Mouse (Mus musculus): ENCODE measurements around the gene Spg7. TPM values are rescaled to one million over a fixed set of nuclear protein-coding genes. Genes with fewer than 3 reads are reported as not detected.
"Not testable (repeated sequence)": the region's sequence is repeated elsewhere in the genome, so short reads cannot be mapped to it uniquely, and the experiment has no call there.

The Spg7 gene
- total RNA-seq, 4 experiments from 2014 or later, result 74.1 to 81.0 (median 77.4) TPM

DNA sequence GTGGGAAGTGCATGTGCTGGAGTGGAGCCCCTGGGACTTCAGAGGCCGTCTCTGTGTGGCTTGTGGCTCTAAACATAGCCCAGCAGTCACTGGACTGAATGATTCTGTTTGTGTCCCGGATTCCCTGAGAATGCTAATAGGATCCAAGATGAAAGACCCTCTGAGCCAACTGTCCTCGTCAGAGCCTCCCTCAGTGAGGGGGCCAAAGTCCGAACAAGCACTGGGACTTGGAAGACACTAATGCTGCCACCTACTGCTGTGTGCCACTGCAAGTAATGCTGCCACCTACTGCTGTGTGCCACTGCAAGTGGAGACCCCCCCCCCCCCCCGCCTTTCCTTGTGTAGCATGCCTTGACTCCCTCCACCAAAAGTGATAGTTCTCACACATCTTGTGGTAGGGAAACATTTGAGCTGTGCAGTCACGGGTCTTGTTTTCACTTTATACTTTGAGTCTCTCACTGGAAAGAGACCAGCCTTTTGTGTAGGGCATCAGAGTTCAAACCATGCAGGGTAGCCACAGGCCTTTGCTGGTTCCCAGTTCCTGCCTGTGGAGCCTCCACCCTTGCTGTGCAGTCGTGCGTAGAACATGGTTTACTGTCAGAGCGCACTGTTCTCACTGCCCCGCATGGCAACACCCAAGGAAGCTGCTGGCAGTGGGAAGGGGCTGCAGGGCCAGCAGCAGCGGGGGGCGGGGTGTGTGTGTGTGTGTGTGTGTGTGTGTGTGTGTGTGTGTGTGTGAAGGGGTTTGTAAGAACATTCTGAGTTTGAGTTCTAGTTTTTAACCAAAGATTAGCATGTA is 35.2 kb downstream of the Spg7 start:
- no peak for DNase-seq (ENCODE audit: low spot score in 2 of 2)

DNA sequence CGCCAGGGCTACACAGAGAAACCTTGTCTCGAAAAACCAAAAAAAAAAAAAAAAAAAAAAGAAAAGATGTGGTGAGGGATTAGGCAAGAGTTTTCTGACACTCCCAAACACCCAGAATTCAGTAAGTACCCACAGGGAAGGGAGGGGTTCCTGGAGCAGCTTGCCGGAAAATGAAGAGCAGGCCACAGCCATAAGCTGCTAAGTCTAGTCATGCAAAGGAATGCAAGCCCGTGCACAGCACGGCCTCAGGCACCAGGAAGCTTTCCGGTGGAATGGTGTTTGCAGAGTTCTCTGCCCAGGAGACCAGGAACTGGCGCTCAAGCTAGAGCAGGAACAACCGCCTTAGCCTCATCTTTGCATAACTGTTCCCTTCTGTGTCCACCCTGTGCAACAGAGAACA is 37.5 kb downstream of the Spg7 start:
- no peak for DNase-seq (ENCODE audit: low spot score in 2 of 2)

DNA sequence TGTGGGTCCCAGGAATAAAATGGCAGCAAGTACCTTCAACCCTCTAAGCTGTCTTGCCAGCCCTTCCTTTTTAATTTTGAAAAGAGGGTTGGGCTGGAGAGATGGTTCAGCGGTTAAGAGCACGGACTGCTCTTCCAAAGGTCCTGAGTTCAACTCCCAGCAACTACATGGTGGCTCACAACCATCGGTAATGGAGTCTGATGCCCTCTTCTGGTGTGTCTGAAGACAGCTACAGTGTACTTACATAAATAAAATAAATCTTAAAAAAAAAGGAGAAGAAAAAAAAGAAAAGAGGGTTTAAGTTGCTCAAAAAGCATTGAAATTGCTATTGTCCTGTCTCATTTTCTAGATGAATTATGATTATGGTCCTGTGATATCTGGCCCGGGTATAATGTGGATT is 38.5 kb downstream of the Spg7 start:
- DNase-seq (ENCODE audit: low spot score in 2 of 2), result no peak

DNA sequence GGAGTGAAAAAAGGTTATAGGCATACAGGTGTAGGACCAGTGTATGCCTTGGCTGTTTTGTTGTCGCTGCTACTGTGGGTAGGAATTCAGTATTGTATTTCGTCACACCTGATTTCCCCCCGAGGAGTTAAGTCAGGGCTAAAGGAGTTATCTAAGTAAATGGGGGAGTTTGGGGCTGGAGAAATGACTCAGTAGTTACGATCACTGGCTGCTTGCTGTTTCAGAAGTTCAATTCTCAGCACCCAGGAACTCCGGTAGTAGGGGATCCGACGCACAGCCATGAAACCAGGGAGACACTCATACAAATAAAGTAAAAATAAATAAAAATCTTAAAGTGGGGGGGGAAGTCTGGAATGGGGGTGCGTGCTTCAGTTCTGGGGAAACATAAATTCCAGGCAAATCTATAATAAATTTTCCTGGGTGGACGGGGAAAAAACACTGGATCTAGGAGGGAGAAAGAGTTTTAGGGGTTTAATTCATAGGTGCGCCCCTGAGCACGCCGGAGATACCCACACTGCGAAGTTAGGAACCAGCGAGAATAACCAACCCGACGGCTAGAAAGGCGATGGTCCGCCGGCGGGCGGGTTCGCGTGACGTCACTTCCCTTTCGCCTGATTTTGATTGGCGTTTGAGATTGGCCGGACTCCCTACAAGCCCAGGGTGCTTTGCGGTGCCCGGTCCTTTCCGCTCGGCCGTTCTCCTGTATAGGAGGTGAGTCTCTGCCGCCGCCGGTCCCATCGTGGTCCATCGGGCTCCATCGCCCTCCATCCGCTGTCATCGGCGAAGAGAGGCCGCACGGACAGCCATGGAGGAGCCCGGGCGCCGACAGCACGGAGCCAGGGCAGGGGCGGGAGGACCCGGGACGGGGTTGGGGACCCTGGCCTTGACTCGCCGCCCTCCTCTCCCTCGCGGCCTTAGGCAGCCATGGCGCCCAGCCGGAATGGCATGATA is 39.3 kb downstream of the Spg7 start, which contains the start of gene Rpl13:
Gene Rpl13, plus strand, starts transcription at position 616 of the 951 bp plus-strand sequence.
- DNase-seq (ENCODE audit: low spot score in 2 of 2), result peak; percentile 94 to 95

DNA sequence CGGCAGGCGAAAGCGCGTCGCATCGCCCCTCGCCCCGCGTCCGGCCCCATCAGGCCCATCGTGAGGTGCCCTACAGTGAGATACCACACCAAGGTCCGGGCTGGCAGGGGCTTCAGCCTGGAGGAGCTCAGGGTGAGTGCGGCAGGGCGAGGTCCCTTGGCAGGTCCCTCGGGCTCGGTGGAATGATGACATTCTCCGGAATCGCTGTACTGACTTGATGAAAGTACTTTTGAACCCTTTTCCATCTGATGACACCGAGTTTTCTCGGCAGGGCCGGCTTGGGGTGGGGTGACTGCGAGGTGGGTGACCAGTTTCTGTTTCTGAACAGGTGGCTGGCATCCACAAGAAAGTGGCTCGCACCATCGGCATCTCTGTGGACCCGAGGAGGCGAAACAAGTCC is 40.1 kb downstream of the Spg7 start:
- DNase-seq (ENCODE audit: low spot score in 2 of 2), result not testable (repeated sequence)

DNA sequence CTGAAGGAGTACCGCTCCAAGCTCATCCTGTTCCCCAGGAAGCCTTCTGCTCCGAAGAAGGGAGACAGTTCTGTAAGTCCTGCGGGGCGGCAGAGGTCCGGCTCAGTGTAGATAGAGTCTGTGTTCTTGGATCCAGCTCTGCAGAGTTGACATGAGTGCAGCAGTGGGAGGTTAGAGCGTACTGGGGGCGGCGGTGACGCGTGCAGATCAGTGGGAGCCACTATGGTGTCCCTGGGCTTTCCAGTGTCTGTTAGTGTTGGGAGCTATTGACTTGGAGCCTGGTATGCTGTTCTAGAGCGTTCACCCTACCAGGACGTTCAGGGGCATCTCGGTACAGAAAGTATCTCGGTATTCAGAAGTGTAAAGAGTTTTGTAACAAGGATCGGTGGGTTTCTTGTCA is 40.5 kb downstream of the Spg7 start:
- DNase-seq (ENCODE audit: low spot score in 2 of 2), result no peak

DNA sequence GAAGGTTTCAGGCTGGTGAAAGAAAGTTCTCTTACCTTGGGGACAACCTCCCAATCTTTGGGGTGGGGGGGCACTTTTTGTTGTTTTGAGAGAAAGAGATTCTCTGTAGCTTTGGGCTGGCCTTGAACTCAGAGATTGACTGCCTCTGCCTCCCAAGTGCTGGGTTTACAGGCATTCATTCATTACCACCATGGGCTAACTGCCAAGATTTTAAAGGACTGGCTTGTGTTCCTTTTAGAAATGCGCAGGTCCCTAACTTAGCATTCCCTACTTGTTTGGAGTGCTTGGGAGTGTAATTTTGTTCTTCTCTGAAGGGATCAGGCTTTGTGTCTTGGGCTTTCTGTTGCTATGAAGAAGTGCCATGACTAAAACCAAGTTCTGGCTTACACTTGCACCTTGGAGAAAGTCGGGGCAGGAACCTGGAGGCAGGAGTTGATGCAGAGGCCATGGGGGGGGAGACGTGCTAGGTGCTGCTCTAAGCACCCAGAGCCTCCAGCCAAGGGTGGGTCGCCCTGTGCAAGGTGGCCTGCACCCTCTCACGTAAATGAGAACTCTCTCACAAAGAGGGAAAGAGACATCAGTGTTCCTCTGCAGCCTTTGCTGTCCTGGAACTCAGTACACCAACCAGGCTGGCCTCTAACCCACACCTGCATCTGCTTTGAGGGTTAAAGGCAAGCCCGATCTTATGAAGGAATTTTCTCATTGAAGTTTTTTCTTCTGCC is 41.5 kb downstream of the Spg7 start:
- no peak for DNase-seq (ENCODE audit: low spot score in 2 of 2)

DNA sequence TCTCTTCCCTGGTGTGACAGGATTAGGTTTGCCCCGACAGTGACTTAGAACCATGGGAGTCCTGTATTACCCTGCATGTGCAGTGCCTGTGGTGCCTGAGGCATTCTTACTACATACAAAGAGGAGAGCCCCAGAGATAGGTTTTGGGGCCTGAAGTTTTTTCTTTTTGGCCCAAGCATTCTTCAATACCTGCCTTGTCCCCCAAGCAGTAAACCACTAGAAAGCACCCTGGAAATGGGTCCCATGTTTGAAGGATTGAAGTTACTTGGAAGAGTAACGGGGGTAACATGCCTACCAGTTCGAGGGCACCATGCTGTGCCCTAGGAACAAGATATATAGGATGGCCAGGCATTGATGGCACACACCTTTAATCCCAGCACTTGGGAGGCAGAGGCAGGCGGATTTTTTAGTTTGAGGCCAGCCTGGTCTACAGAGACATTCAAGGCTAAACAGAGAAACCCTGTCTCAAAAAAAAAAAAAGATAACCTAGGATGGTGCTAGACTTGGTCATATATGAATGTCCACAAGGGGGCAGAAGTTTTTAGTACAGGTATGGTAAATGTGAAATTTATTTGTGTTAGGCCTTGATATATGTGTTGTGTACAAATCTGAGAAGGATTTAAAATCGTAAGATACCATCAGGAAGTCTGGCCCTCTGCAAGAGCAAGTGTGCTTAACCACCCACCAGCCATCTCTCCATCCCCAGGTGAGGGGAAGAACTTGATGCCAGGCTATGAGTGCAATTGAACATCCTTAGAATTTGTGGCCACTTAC is 43.0 kb downstream of the Spg7 start:
- no peak for DNase-seq (ENCODE audit: low spot score in 2 of 2)

DNA sequence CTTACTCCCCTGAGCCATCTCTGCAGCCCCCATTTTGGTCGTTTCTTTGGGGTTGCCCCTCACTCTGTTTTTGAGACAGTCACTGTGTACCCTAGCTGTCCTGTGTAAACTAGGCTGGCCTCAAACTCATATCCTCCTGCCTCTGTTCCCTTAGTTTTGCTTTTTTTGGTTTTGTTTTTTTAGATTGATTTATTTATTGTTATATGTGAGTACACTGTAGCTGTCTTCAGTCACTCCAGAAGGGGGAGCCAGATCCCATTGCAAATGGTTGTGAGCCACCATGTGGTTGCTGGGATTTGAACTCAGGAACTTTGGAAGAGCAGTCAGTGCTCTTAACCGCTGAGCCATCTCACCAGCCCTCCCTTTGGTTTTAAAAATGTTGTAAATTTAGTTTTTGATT is 43.8 kb downstream of the Spg7 start:
- no peak for DNase-seq (ENCODE audit: low spot score in 2 of 2)

DNA sequence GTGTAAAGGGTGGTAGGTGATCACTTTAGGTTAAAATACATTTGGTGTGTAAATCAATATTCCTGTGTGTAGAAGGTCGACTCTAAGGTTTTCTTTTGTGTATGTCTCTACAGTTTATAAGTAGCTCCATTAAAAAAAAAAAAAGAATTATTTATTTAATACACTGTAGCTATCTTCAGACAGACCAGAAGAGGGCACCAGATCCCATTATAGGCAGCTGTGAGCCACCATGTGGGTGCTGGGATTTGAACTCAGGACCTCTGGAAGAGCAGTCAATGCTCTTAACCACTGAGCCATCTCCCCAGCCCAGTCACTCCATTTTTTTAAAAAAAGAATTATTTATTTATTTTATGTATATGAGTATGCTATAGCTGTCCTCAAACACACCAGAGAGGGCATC is 45.3 kb downstream of the Spg7 start:
- no peak for DNase-seq (ENCODE audit: low spot score in 2 of 2)

DNA sequence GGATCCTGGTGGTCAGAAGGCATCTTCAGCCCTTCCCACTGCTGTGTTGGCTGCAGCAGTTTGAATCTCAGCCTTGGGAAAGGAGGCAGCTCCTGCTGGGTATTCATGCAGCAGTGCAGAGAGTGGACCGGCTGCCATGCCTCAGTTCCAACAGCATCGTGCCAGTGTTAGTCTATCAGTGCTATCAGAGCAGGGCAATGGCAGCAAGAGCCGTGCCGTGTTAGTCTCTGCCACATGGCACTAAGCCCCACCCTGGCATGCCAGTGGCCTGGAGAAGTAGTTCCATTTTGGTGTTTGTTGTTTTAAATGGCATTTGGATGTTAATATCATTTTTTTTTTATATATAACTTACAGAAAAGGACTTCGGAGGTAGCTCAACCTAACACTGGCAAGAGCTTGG is 46.2 kb downstream of the Spg7 start:
- no peak for DNase-seq (ENCODE audit: low spot score in 2 of 2)

DNA sequence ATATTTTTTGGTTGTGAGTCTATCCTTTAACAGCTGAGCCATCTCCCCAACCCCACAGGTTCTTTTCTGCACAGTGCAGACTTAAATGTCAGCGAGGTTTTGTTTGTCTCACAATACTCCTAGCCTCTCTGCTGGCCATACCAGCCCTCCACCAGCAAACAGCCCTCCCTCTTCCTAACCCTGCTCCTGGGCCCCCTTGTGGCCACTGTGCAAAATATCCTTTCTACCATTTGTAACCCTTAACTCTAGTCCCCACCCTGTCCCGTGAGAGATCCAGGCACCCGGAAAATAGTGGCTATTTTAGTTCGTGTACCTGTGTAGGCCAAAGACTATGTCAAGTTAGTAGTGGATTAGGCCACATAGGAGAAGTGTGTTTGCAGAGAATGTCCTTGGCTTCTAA is 47.9 kb downstream of the Spg7 start:
- no peak for DNase-seq (ENCODE audit: low spot score in 2 of 2)

DNA sequence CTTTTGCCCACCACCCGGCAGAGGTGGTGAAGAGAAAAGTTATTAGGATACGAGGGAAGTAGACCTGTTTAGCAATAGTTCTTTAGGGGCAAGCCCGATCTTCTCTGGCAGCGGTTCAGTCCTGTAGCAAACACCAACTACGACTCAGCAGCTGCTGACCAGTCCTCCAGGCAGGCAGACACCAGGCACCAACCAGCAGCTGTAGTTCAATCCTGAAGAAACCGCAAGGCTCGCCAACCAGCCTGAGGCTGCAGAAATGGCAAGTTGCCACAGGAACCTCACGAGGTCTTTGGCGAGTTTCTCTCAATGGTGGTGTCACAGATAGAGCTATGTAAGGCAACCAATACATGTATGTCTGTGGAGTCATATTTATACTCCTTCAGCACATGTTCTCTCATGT is 50.1 kb downstream of the Spg7 start:
- no peak for DNase-seq (ENCODE audit: low spot score in 2 of 2)

DNA sequence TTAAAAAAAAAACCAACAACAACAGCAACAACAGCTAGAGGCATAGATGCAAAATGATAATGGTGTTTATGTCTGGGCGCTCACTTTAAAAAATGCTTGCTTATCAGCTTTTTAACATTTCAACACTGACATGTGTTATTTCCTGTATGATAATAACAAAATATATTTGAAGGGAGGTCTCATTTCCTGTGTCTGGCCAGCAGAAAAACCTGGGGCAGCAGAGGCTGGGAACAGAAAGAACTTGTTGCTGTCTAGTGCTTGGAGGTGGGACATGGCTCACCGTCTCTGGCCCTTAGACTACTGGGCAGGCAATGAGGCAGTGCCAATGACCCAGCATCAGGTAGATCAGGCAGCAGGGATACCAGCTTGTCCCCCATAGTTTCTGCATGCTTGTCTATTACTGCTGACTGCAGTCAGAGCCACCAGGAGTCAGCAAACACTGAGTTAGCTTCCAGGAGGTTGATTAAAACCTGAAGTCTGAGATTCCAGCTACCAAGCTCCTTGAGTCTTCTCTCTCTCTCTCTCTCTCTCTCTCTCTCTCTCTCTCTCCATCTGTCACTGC is 51.2 kb downstream of the Spg7 start:
- no peak for DNase-seq (ENCODE audit: low spot score in 2 of 2)

DNA sequence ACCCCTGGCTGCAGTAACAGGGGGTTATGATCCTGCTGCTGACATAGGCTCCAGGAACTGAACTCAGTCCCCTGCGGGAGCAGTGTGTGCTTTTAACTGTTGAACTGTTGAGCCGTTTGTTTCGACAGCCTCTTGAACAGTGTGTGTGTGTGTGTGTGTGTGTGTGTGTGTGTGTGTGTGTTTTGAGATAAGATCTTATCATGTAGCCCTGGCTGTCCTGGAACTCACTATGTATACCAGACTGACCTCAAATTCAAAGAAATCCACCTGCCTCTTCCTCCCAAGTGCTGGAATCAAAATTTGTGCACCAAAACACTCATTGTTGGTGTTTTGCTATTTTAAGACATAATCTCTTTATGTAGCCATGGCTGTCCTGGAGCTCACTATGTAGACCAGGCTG is 51.9 kb downstream of the Spg7 start:
- no peak for DNase-seq (ENCODE audit: low spot score in 2 of 2)

DNA sequence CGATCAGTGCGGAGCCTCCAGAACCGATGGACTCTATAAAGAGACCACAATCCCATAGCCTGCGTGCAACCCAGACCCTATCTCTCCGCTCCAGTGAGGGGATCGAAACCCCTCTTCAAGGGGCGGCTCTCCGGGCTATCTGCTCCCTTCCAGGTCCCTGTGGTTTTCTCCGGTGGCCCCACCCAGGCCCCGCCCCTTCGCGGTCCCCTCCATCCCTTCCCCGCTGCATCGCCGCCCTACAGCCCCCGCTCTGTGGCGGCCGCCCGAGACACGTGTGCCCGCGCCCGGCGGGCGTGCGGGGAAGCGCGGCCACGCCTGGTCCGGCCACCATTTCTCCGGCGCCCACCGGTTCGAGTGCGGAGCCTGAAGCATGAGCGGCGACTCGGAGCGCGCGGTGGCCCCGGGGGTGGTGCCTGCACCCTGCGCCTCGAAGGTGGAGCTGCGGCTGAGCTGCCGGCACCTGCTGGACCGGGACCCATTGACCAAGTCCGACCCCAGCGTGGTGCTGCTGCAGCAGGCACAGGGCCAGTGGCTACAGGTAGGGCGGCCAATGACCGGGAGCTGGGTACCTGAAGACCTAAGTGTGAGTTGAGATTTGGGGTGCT is 54.5 kb downstream of the Spg7 start, which contains the start of gene Cpne7:
Gene Cpne7, plus strand, starts transcription at position 248 of the 605 bp plus-strand sequence.
- no peak for DNase-seq (ENCODE audit: low spot score in 2 of 2)

DNA sequence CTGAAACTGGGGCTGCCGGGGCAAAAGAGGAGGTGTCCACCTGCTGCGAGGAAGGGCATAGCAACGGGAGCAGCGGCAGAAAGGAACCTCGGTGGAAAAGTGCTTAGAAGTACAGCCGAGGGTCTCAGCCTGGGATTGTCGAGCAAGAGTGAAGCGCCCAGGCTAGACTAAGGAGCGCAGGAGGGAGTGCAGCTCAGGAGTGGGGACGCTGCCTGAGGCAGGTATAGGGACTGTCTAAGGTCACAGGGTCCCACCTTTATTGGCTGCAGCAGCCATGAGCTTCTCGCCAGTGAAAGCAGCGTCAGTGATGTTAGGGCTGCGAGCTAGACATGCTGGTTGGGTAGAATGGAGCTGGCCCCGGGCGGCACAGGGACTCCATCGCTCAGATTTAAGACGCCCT is 55.0 kb downstream of the Spg7 start:
- DNase-seq (ENCODE audit: low spot score in 2 of 2), result no peak

DNA sequence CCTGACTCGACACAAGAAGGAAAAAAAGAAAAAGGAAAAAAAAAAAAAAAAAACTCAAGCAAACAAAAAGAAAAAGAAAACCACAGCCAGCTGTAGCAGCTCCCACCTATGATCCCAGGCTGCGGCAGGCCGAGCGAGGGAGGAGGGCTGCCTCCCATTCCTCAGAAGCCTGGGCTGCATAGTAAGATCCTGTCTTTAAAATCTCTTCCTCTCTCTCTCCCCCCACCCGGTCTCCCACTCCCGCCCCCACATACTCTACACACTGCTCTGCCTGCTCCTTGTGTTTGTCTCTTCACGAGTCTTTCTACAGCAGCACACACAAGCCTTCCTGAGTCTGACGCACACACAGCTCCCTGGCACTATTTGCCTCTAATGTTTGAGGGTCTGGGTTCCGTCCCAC is 59.3 kb downstream of the Spg7 start:
- DNase-seq (ENCODE audit: low spot score in 2 of 2), result no peak

DNA sequence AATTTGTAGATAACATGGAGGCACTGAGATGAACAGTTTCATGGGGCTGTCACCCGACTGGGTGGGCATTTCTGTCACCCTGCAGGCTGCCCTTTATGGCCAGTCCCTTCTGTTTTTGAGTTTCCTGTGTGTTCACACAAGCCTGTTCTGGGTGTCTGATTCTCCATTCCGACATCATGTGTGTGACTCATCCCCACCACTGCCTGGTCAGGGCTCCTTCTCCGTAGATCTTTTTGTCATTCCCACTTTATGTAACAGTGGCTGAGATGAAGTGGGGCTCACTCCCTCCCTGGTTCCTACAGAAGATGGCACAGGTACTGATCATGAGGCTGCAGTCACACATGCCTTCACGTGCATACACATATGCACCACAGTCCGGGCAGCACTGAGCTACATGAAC is 59.9 kb downstream of the Spg7 start:
- no peak for DNase-seq (ENCODE audit: low spot score in 2 of 2)

DNA sequence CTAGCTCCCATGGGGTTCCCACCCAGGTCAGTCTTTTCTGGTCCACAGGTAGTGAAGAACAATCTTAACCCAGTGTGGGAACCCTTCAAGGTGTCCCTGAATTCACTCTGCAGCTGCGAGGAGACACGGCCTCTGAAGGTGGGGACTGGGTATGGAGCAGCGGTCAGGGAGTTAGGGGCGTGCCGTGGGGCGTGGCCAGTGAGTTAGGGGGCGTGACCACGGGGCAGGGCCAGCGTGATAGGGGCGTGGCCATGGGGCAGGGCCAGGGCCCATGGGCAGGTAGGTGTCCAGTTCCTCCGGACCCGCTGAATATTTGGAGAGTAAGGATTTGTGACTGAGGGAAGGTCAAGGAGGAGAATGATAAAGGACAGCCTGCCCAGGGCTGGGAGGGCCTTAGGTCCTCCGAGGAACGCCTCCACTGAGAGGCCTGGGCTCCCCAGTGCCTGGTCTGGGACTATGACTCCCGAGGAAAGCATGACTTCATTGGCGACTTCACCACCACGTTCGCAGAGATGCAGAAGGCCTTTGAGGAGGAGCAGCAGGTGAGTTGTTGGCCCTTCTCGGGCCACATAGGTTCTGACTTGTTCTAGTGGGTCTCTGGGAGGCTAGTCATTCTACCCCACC is 63.6 kb downstream of the Spg7 start:
- peak in 1 of 2 experiments; percentile 36 for DNase-seq (ENCODE audit: low spot score in 2 of 2)
